Mouse (Mus musculus): Measurements from ENCODE around the gene B4galt7. TPM values are rescaled to one million over a fixed set of nuclear protein-coding genes. Genes with fewer than 3 reads are reported as not detected.
A peak's percentile ranks its signal among the peaks of the same experiment; 100 is the strongest.

B4galt7 gene
- total RNA-seq (2014; rRNA removed) (7.9 and 9.2 TPM in 2 replicates), polyA plus RNA-seq (2012; rRNA removed) (12.3 and 14.8 TPM in 2 replicates)

DNA sequence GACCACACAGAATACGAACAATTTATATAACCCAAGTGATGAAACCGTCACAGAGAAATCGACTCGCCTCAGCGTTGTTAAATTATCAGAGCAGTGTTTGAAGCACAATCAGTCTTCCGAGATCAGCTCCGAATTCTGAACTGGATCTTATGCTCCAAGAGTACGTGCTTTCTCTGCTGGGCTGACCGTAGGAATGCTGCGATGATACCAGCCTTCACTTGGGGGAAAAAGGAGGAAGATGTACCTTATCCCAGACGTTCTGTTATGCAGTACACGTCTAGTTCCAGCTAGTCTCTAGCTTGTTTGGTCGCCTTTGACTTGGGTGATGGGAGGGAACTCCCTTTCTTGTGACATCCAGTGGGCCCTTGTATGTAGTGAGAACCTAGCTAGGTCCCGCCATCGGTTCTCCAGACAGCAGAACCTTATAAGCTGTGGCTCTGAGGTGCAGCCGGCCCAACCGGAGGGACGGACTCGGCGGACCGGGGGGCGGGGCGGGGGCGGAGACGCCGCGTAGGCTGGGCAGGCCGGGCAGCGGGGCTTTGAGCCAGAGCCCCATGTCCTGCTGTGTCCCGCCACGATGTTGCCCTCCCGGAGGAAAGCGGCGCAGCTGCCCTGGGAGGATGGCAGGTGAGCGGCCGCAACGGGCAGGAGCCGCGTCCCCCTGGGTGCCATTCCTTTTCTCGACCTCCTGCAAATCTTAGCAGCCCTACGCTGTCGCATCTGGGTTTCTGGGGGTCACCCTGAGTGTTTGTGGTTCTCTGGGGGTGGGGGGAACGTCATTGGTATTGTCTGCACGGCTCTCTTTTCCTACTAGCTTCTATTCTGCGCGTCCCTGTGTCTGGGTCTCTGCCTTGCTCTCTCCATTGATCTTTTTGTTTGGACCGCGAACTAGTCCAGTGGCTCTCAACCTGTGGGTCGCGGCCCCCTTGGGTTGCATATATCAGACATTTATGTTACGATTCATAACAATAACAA, at the start of gene B4galt7:
B4galt7 (plus strand) TSS at position 331 of the 975 bp plus-strand sequence.
- peak; percentile 64 for DNase-seq (ENCODE audit: extremely low read depth, low read depth, low spot score)
- peak within 1 kb of the TSS; percentile 85 for H3K9ac ChIP-seq (ENCODE audit: low read depth, low read length)
- H3K4me1 ChIP-seq (ENCODE audit: control insufficient read depth, insufficient read depth, low read length): peaks cover 2% of the 10 kb centered on the region; the same call in 1 of the 2 replicates
- WGBS: 5% methylated on average over 51 of the region's 51 CpGs
- H3K36me3 ChIP-seq (ENCODE audit: control insufficient read depth, insufficient read depth, low read length): peaks cover 18% of the 10 kb centered on the region
- no peak for TF ChIP-seq POLR2A (IDR thresholded peaks at IDR 0.05; ENCODE audit: extremely low read depth, insufficient read depth, low read length)
- TF ChIP-seq CTCF (IDR thresholded peaks at IDR 0.05; ENCODE audit: low read depth, low read length): no peak
- H3K27ac ChIP-seq (replicated peaks; ENCODE audit: insufficient read depth, low read depth, low read length): peak within 1 kb of the TSS; percentile 74
- peak within 1 kb of the TSS; percentile 86 for H3K4me3 ChIP-seq (ENCODE audit: insufficient read depth, low read depth, low read length)
- no peaks in the 10 kb centered on the region for H3K27me3 ChIP-seq (ENCODE audit: control insufficient read depth, insufficient read depth, low read length)
- H3K79me2 ChIP-seq (ENCODE audit: control insufficient read depth, insufficient read depth, low read length): peaks cover 5% of the 10 kb centered on the region; the same call in 1 of the 2 replicates

DNA sequence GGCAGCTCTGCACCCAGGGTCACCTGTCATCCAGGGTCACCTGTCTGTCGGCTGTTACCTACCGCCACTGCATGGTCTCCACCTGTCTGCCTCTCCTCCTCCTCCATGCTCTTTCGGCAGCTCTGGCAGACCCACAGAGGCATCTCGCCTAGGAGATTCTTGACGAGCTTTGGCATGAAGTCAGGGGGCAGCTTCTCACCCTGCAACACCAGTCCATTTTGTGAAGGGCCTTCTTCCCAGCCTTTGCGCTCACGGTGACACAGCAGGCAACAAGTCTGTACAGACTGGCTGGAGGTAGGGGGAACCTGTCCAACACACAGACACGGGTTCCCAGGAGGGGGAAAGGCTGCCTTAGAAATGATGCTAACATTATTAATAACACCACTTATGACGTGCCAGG, 43.8 kb upstream of the B4galt7 start:
- WGBS: 92% methylated on average over 9 of the region's 9 CpGs
- no peak for TF ChIP-seq CTCF (IDR thresholded peaks at IDR 0.05; ENCODE audit: low read depth, low read length)
- no peak for TF ChIP-seq POLR2A (IDR thresholded peaks at IDR 0.05; ENCODE audit: extremely low read depth, insufficient read depth, low read length)
- Histone ChIP-seq H3K9ac (ENCODE audit: low read depth, low read length) (no peak overlapping the region), H3K79me2 (ENCODE audit: control insufficient read depth, insufficient read depth, low read length) (peaks cover 4% of the 10 kb centered on the region; the same call in 1 of the 2 replicates), H3K27ac (replicated peaks; ENCODE audit: insufficient read depth, low read depth, low read length) (no peak overlapping the region), H3K27me3 (ENCODE audit: control insufficient read depth, insufficient read depth, low read length) (no peaks in the 10 kb centered on the region), H3K36me3 (ENCODE audit: control insufficient read depth, insufficient read depth, low read length) (peaks cover 12% of the 10 kb centered on the region; the same call in 1 of the 2 replicates), H3K4me1 (ENCODE audit: control insufficient read depth, insufficient read depth, low read length) (no peaks in the 10 kb centered on the region), H3K4me3 (ENCODE audit: insufficient read depth, low read depth, low read length) (no peak overlapping the region)
- no peak for DNase-seq (ENCODE audit: extremely low read depth, low read depth, low spot score)

DNA sequence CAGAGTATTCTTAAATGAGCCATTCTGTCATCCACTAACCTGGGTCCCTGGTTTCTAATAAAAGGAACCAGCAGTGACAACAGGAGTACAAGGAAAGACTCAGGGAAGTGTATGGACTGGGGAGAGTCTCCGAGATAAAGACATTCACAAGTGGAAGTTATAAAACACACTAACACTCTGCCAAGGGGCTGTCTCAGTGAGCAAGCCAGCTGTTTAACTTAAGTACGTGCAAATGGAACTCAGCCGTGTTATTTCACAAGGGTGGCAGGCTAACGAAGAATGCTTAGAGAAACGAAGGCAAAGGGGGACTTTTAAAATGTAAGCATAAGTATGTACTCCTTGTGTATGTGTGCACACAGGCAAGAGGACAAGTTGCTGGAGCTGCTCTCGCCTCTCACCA, 42.2 kb upstream of the B4galt7 start:
- Histone ChIP-seq H3K4me1 (ENCODE audit: control insufficient read depth, insufficient read depth, low read length) (no peaks in the 10 kb centered on the region), H3K9ac (ENCODE audit: low read depth, low read length) (no peak overlapping the region), H3K79me2 (ENCODE audit: control insufficient read depth, insufficient read depth, low read length) (peaks cover 4% of the 10 kb centered on the region; the same call in 1 of the 2 replicates), H3K4me3 (ENCODE audit: insufficient read depth, low read depth, low read length) (no peak overlapping the region), H3K27me3 (ENCODE audit: control insufficient read depth, insufficient read depth, low read length) (no peaks in the 10 kb centered on the region), H3K27ac (replicated peaks; ENCODE audit: insufficient read depth, low read depth, low read length) (no peak overlapping the region), H3K36me3 (ENCODE audit: control insufficient read depth, insufficient read depth, low read length) (peaks cover 11% of the 10 kb centered on the region; the same call in 1 of the 2 replicates)
- 91% methylated on average over 6 of the region's 6 CpGs for WGBS
- TF ChIP-seq CTCF (IDR thresholded peaks at IDR 0.05; ENCODE audit: low read depth, low read length) (no peak), POLR2A (IDR thresholded peaks at IDR 0.05; ENCODE audit: extremely low read depth, insufficient read depth, low read length) (no peak)
- DNase-seq (ENCODE audit: extremely low read depth, low read depth, low spot score): no peak

DNA sequence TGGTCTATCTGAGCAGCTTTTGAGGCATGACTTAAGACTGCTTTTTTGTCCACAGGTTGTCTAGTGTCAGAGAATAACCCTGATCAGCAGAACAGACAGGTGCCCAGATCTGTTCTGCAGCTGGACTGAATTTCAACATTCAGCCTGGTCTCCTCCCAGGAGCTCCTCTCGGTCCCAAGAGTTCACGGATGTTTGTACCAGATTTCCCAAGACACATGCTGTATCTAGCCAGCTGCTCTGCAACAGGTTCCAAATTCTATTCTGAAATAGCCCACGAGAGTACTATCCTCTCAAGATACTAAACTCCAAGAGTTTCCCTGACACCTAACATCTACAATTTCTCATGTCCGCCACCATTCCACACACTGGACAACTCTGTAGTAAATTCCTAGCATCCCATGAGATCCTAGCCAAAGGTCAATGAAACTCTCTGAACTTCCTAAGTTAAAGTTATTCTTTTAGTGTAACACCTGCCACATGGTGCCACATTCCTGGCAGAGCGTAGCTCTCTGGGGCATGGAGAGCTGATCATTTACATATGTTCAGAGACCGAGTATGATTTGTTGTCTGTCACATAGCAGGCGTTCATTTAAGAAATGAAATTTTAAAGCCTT, 36.3 kb upstream of the B4galt7 start:
- Histone ChIP-seq H3K36me3 (ENCODE audit: control insufficient read depth, insufficient read depth, low read length) (peaks cover 10% of the 10 kb centered on the region; the same call in 1 of the 2 replicates), H3K27me3 (ENCODE audit: control insufficient read depth, insufficient read depth, low read length) (no peaks in the 10 kb centered on the region), H3K79me2 (ENCODE audit: control insufficient read depth, insufficient read depth, low read length) (peaks cover 8% of the 10 kb centered on the region), H3K27ac (replicated peaks; ENCODE audit: insufficient read depth, low read depth, low read length) (no peak overlapping the region), H3K9ac (ENCODE audit: low read depth, low read length) (no peak overlapping the region), H3K4me3 (ENCODE audit: insufficient read depth, low read depth, low read length) (no peak overlapping the region), H3K4me1 (ENCODE audit: control insufficient read depth, insufficient read depth, low read length) (no peaks in the 10 kb centered on the region)
- TF ChIP-seq CTCF (IDR thresholded peaks at IDR 0.05; ENCODE audit: low read depth, low read length): no peak
- TF ChIP-seq POLR2A (IDR thresholded peaks at IDR 0.05; ENCODE audit: extremely low read depth, insufficient read depth, low read length): no peak
- 64% methylated on average over 7 of the region's 7 CpGs for WGBS
- DNase-seq (ENCODE audit: extremely low read depth, low read depth, low spot score): peak; percentile 52

DNA sequence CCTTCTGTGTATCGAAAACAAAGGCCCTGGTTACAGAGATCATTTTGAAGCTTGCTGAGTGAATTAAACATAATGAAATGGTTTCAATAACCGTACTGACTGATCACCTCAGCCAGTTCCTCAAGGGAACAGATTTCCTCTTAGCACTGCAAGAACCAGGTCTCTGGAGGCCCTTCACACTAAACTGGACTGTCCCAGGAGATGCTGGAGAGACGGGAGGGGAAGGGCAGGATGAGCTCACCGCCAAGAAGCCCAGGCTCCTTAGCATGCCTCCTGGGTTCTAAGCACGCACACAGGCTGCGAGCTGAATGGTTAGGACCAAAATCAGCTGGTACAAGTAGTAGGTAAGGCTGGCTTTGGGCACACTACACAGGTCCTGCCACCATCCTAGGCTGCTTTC, 32.7 kb upstream of the B4galt7 start:
- 95% methylated on average over 6 of the region's 6 CpGs for WGBS
- no peak for DNase-seq (ENCODE audit: extremely low read depth, low read depth, low spot score)
- Histone ChIP-seq H3K79me2 (ENCODE audit: control insufficient read depth, insufficient read depth, low read length) (peaks cover 26% of the 10 kb centered on the region), H3K4me1 (ENCODE audit: control insufficient read depth, insufficient read depth, low read length) (peaks cover 6% of the 10 kb centered on the region), H3K4me3 (ENCODE audit: insufficient read depth, low read depth, low read length) (no peak overlapping the region), H3K9ac (ENCODE audit: low read depth, low read length) (no peak overlapping the region), H3K36me3 (ENCODE audit: control insufficient read depth, insufficient read depth, low read length) (peaks cover 7% of the 10 kb centered on the region; the same call in 1 of the 2 replicates), H3K27me3 (ENCODE audit: control insufficient read depth, insufficient read depth, low read length) (no peaks in the 10 kb centered on the region), H3K27ac (replicated peaks; ENCODE audit: insufficient read depth, low read depth, low read length) (no peak overlapping the region)
- TF ChIP-seq CTCF (IDR thresholded peaks at IDR 0.05; ENCODE audit: low read depth, low read length) (no peak), POLR2A (IDR thresholded peaks at IDR 0.05; ENCODE audit: extremely low read depth, insufficient read depth, low read length) (no peak)
